Mouse (Mus musculus) lung, postnatal 0 days (tissue): ENCODE results near the gene Ccser1.

Experiments
- CTCF ChIP-seq: IDR thresholded peaks from 2 replicates; pipeline ENCODE4 v1.5.1; 2016; ENCODE audit warnings: antibody characterized with exemption, mild to moderate bottlenecking
- EP300 ChIP-seq: IDR thresholded peaks from 2 replicates; pipeline ENCODE4 v1.6.1; 2016; ENCODE audit warnings: antibody characterized with exemption, mild to moderate bottlenecking, control low read depth

DNA sequence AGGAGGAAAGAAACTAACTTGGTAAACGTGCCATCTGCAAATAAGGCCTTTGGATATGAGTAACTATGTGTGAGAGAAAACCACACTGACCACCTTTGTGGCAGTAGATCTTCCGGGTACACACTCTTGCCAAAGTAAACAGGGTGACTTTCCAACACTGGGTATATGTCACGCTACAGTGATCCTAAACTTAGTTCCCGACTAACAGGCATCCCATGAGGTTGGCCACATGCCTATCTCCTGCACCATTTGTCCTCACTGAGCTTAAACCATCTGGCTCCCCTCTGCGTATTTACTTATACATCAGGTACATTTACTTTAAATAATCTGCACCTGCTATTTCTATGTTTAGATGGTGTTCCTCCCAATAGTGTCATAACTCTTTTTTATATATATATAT is 183.6 kb downstream of the Ccser1 start:
- TF ChIP-seq EP300 (no peak), CTCF (no peak)
